Mouse (Mus musculus): ENCODE data around the gene Ptpra.

GRCm38 (mm10) chr2:130546957-130547356, 96.9 kb downstream of the Ptpra start:
- no peak for TF ChIP-seq POLR2A (IDR thresholded peaks at IDR 0.05; ENCODE audit: control insufficient read depth, extremely low read depth, insufficient read depth, low read length, poor library complexity)
- no peak for TF ChIP-seq CTCF (IDR thresholded peaks at IDR 0.05; ENCODE audit: borderline replicate concordance, control insufficient read depth, extremely low read depth, insufficient read depth, low read length, poor library complexity)

All from thymus, adult 2 months (tissue).